Mouse (Mus musculus) frontal cortex, adult 2 months (tissue): ENCODE data around the gene Cpeb4. TPM values are rescaled to one million over a fixed set of nuclear protein-coding genes. Genes with fewer than 3 reads are reported as not detected.

Experiments
- DNase-seq, 2 experiments: peaks; one replicate each; pipeline ENCODE4 v3.0.0; 2022; ENCODE audit warnings: low spot score in 1 of 2; ENCODE audit errors: extremely low spot score in 1 of 2
- polyA plus RNA-seq: library from polyadenylated mRNA; depleted of rRNA; stranded (reverse); fragments of >200 nt; gene quantifications from 2 replicates; pipeline ENCODE4 v1.2.3, GENCODE M21; 2012

Gene Cpeb4
- polyA plus RNA-seq, 1 experiment = 55.5 TPM

GRCm38 (mm10) chr11:31896065-31896792, 24.2 kb downstream of the Cpeb4 start:
- DNase-seq = no peak

GRCm38 (mm10) chr11:31896905-31897304, 24.9 kb downstream of the Cpeb4 start:
- DNase-seq = no peak

GRCm38 (mm10) chr11:31899166-31899565, 27.2 kb downstream of the Cpeb4 start:
- DNase-seq = no peak

- peak in 1 of 2 experiments; percentile 30 for DNase-seq
Observed at GRCm38 (mm10) chr11:31900736-31901135, 28.7 kb downstream of the Cpeb4 start.

- no peak for DNase-seq
Observed at GRCm38 (mm10) chr11:31902251-31903001, 30.4 kb downstream of the Cpeb4 start.

- DNase-seq = no peak
Observed at GRCm38 (mm10) chr11:31906499-31906898, 34.5 kb downstream of the Cpeb4 start.

GRCm38 (mm10) chr11:31907650-31908049, 35.6 kb downstream of the Cpeb4 start:
- peak in 1 of 2 experiments; percentile 36 for DNase-seq

GRCm38 (mm10) chr11:31912958-31913357, 40.9 kb downstream of the Cpeb4 start:
- no peak for DNase-seq

GRCm38 (mm10) chr11:31917769-31918168, 45.8 kb downstream of the Cpeb4 start:
- no peak for DNase-seq

- no peak for DNase-seq
Observed at GRCm38 (mm10) chr11:31930051-31930450, 58.0 kb downstream of the Cpeb4 start.

GRCm38 (mm10) chr11:31935652-31936051, 63.6 kb downstream of the Cpeb4 start:
- DNase-seq = no peak

GRCm38 (mm10) chr11:31936910-31937525, 65.0 kb downstream of the Cpeb4 start:
- DNase-seq = peak in 1 of 2 experiments; percentile 60

- peak; percentile 69 to 80 for DNase-seq
Observed at GRCm38 (mm10) chr11:31940898-31941639, 69.1 kb downstream of the Cpeb4 start.

- DNase-seq = peak in 1 of 2 experiments; percentile 40
Observed at GRCm38 (mm10) chr11:31941640-31942638, 69.9 kb downstream of the Cpeb4 start.

GRCm38 (mm10) chr11:31945471-31945870, 73.5 kb downstream of the Cpeb4 start:
- DNase-seq = no peak

GRCm38 (mm10) chr11:31948462-31949330, 76.7 kb downstream of the Cpeb4 start:
- DNase-seq = peak in 1 of 2 experiments; percentile 59

- peak; percentile 61 to 96 for DNase-seq
Observed at GRCm38 (mm10) chr11:31949331-31949785, 77.3 kb downstream of the Cpeb4 start.

GRCm38 (mm10) chr11:31960071-31960470, 88.1 kb downstream of the Cpeb4 start:
- no peak for DNase-seq
